Mouse (Mus musculus): ENCODE measurements around the gene Eef2k.

The Eef2k gene

GRCm38 (mm10) chr7:120842345-120843036, at the start of gene Eef2k:
Gene Eef2k (plus strand): TSS chr7:120842831.
- DNase-seq (ENCODE audit: low read depth, low spot score): peak; percentile 89

GRCm38 (mm10) chr7:120795544-120795943, 47.1 kb upstream of the Eef2k start:
- no peak for DNase-seq (ENCODE audit: low read depth, low spot score)

GRCm38 (mm10) chr7:120796369-120796768, 46.3 kb upstream of the Eef2k start:
- DNase-seq (ENCODE audit: low read depth, low spot score): no peak

GRCm38 (mm10) chr7:120803268-120803667, 39.4 kb upstream of the Eef2k start:
- no peak for DNase-seq (ENCODE audit: low read depth, low spot score)

- DNase-seq (ENCODE audit: low read depth, low spot score): peak; percentile 15
These were observed 32.9 kb upstream of the Eef2k start for GRCm38 (mm10) chr7:120809705-120810104.

DNA sequence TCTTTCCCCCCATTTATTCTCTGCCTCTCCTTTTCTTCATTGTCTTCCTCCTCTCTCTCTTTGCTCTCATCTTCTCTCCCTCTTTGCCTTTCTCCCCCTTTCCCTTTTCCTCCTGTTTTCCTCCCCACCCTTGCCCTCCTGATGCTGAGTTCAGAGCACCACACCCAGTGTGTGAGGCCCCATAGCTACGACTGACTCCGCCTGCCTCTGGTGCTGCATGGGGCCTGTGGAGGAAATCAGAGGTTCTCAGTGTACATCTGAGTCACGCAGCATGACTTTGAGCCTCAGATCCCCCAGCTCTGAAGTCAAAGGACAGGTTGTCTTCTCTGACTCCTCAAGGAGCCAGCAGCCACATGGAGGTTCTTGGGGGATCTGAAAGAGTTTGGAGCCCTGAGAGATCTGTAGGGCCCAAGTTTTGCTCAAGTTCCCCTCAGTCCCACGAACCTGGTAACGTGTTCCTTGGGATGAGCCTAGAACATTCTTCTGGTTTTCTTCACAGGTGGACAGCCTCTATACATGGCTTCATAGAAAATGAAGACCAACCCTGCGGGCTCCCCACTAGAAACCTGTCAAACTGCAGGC, 30.7 kb upstream of the Eef2k start, which contains the start of gene Gm5737:
Gene Gm5737, plus strand, starts transcription at position 532 of the 582 bp plus-strand sequence.
- DNase-seq (ENCODE audit: low read depth, low spot score): no peak

GRCm38 (mm10) chr7:120817552-120817951, 25.1 kb upstream of the Eef2k start:
- no peak for DNase-seq (ENCODE audit: low read depth, low spot score)

DNA sequence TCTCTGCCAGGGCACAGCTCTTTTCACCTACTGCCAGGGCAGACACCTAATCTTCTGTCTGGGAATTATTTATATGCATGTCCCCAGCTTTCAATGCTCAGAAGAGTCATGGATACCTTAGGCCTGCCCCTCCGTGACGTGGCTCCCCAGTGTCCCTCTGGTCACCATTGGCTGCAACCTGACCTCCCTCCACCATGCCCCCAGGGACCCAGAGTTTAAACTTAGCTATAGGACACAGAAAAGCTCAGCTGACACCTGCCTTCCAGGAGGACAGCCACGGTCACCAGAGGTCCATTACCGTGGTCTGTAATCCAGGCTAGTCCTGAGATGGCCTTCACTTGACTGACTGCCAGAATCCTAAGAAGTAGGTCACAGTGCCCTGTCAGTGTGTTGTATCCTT, 23.2 kb upstream of the Eef2k start:
- DNase-seq (ENCODE audit: low read depth, low spot score): no peak

- DNase-seq (ENCODE audit: low read depth, low spot score): peak; percentile 54
These were observed 19.4 kb upstream of the Eef2k start for GRCm38 (mm10) chr7:120823248-120823647.

DNA sequence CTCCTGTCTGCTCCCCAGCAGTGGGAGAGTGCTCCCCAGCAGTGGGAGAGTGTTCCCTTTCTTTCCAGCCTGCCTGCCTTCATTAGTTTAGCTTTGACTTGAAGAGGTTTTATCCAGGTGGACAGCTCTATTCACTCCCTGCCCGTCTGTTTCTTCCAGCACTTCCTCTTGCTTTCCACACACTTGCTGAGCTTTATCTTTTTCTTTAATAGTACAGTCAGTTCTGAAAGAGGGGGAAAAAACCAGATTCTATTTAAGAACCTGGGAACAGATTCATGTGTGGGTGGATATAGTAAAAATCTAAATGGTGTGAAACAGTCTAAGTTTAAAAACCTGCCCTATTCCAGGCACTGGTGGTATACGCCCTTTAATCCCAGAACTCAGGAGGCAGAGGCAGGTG, 17.5 kb upstream of the Eef2k start:
- no peak for DNase-seq (ENCODE audit: low read depth, low spot score)

GRCm38 (mm10) chr7:120826408-120826807, 16.2 kb upstream of the Eef2k start:
- peak; percentile 75 for DNase-seq (ENCODE audit: low read depth, low spot score)

- peak; percentile 85 for DNase-seq (ENCODE audit: low read depth, low spot score)
These were observed 11.9 kb upstream of the Eef2k start for GRCm38 (mm10) chr7:120830431-120831381.

DNA sequence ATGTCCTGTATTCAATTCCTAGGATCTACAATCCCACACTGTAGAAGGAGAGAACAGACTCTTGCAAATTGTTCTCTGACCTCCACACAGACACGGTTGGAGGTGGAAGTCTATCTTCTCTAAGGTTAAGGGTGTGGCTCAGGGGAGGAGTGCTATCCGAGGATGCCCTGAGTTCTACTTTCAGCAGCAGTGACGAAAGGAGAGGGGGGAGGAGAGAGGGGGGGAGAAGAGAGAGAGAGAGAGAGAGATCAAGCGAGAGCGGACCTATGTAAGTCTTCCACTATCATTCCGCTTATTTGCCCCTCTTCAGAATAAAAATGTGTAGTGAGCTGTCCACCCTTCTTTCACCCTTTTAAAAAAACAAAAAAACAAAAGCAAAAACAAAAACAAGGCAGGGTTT, 8.2 kb upstream of the Eef2k start:
- DNase-seq (ENCODE audit: low read depth, low spot score): peak; percentile 14

DNA sequence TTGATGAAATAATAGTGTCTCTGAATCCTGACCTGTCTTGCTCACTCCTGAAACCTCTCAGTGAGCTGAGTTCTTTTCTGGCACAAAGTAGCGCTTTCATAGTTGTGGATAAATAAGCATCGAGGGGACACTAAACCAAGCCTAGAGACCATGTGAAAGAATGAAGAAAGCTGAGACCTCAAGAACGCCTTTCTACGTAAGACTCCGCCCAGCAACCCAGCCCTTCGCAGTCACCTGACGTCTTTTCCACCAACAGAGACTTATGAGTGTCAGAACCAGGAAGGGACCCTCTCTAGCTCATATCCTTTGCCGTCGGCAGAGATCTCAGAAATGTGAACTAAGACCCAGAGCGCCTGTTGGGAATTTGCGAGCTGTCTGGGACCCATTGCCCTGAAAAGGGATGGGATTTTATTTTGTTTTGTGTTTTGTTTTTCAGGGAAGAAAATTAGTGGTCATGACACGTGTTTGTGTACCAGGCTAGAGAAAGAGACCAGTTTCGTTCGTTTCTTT, 7.7 kb upstream of the Eef2k start:
- DNase-seq (ENCODE audit: low read depth, low spot score): peak; percentile 89

GRCm38 (mm10) chr7:120835449-120836359, 6.9 kb upstream of the Eef2k start:
- peak; percentile 86 for DNase-seq (ENCODE audit: low read depth, low spot score)

DNA sequence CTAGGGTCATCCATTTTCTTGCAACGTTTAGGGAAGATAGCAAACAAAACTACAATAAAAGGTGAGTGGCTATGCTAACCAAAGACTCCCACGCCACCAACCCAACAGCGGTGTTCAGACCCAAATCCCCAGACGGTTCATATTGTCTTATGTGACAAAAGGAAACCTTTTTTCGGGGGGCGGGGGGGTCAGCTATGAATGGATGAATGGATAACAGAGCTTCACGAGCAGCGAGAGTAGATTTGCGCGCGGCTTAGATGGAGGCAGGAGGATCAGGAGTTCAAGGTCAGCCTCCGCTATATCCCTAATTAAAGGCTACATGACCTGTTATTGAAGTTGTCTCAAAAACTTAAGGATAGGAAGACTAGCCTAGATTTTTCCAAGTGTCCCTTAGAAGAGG, 6.3 kb upstream of the Eef2k start:
- DNase-seq (ENCODE audit: low read depth, low spot score): peak; percentile 46

- DNase-seq (ENCODE audit: low read depth, low spot score): no peak
These were observed 4.0 kb upstream of the Eef2k start for GRCm38 (mm10) chr7:120838436-120839160.

DNA sequence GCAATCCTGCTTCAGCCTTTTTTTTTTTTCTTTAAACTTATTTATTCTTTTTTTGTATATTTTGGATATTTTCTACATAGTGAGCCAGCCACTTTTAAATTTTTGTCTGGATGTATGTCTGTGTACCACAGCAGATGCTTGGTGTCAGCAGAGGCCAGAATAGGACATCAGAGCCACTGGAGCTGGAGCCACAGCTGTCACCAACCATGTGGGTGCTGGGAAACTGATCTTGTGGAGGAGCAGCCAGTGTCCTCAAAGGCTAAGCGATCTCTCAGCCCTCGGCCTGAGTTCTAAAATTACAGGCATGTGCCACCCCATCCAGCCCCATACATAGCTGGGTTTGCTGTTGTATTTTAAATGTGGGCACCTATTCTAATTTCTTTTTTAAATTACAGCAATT, 2.8 kb upstream of the Eef2k start:
- DNase-seq (ENCODE audit: low read depth, low spot score): no peak

DNA sequence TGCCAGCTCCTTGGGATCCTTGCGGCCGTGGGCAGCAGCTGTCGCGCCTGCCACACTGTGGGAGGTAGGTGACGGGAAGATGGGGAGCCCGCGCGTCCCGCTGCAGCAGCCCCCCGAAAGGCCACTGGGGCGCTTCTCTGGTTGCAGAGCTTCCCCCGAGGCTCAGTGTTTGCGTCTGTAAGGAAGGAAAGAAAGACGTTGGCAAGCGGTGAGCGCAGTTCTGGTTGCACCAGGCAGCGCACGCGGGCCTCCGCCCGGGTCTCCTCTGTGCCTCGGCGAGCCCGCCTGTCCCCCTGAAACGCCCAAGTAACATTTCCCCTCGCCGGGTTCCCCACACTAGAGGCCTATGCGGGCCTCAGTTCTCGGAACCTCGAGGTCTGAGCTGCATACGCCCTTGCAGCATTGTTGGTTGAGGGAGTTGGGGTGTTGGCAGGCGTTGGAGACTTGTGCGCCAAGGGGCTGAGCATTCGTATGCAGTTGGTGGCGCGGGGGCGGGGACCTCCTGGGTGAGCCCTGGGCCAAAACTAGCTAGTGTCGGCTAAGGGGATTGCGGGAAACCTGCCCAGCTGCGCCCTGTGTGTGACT, 498 bp downstream of the Eef2k start:
- DNase-seq (ENCODE audit: low read depth, low spot score): peak; percentile 85
